Mouse (Mus musculus): ENCODE results near the gene Gm45716.
"Not testable (repeated sequence)": the region's sequence is repeated elsewhere in the genome, so short reads cannot be mapped to it uniquely, and the experiment has no call there.

Gm45716 gene

DNA sequence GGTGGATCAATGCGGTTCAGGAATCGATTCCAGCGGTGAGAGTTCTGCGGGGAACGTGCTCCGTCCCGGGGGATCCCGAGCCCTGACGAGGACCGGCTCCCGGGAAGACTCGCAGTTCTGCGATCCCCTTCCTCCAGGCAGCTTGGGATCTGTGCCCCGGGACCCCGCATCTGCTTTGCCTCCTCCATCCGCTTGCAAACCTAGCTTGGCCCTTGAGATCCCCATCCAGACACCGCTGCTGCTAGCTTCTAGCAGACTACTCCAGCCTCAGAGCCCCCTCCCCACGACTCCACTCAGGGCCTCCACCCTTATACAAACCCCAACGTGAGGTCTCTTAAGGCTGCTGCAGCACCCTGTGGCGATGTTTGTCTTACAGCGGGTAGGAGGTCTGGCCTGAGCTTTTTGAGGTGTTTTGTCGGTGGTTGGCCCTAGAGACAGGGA is 62.2 kb downstream of the Gm45716 start:
- in situ Hi-C loops (cut with MboI), result no loop called here

DNA sequence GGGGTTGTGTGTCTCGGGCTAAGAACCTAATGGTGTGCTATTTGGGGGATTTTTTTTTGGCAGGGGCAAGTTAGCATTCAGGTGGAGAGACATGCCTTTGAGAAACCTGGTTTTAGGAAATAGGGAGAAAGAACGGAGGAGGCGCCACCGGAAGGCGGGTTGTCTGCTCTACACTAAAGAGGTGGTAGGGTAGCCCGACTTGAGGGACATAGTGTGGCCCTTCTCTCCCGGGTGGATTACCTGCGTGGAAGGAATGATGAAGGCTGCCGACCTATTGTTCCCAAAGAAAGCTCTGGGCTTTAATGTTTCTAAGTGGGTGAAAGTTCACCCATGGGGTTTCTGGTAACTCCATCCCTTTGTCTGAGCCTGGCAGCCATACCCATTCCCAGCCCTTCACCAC is 62.7 kb downstream of the Gm45716 start:
- in situ Hi-C loops (cut with MboI), result no loop called here

DNA sequence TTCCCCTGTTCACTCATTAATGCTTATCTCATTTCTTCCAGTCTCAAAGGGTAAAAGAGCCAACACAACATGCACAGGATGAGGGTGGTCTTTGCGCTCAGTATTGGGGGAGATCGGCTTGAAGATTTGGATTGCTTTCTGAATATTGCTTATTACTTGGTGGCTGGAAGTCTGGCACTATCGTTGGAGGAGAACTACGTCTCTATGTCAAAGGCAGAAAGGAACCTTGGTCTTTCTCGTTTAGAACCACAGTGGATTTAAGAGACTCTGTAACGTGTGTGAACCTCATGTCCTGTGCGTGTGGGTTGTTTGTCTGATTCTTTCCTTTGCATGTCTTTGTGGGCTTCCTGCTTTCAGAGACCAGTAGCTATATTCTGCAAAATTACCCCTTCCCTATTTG is 63.2 kb downstream of the Gm45716 start:
- in situ Hi-C loops (cut with MboI), result no loop called here

DNA sequence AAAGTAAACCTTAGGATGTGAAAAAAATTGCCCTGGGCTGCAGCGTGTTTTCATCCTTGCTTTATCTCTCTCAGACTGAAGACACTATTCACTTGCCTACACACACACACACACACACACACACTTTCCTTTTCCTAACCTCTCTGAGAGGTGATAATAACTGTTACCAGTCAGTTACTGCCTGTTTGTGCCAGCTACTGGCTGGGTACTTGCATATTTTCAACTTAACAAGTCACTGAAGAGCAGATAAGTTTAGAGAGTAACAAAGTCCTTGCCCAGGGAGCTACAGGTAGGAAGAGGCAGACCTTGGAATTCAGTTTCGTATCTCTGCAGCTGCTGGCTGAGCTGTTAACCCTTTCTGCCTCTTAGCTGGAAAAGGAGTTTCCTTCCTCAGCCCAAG is 64.4 kb downstream of the Gm45716 start:
- in situ Hi-C loops (cut with MboI), result no loop called here

DNA sequence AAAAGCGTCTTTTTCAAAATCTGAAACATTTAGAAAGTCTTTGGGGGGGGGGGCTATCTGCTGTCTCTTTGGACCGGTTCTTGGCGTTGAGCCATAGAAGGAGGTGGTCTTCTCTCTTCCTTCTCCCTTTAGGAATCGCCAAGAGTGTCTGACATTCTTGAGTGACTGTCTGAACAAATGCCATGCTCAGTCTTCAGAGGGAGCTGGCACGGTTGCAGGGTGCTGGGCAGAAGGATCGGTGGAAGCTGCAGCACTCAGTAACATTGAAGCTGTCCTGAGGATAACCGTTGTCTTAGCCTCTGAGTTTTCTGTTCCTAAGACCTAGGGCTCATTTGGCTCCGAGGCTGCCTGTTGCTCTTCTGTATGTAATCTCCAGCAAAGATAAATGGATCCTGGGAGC is 64.9 kb downstream of the Gm45716 start:
- in situ Hi-C loops (cut with MboI), result no loop called here

DNA sequence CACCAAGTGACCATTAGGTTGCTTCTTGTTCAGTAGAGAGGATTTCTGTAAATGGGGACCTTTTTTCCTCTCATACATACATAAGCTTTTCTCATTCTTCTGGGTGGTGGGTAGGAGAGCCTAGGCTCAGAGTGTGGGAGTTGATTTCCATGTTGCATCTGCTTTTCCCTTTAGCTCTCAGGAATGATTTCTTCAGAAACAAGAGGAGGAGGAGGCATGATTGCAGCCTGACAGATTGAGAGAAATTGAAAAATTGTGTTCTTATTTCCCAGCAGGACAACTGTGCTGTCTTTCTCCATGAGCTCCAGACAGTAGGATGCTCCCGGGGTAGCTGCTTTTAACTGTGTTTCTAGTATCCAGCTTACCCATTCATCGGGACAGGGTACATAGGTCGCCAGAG is 67.1 kb downstream of the Gm45716 start:
- in situ Hi-C loops (cut with MboI), result no loop called here

DNA sequence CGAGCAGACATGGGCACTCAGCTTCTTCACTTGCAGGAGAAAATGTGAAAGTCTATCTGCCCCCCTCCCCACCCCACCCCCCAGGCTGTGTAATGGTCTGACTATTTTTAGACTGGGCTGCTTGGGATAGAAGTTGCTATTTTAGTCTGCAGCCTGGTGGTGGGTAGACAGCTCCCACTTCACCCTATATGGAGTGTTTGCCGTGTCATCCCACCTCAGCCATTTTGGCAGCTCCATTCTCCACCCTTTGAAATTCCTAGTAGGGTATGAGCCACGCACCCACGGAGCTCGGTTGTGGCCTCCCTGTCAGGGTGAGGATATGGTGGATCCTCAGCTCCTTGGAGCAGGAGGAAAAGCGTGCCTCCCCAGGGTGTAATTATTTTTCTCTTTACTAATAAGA is 68.2 kb downstream of the Gm45716 start:
- in situ Hi-C loops (cut with MboI), result no loop called here

DNA sequence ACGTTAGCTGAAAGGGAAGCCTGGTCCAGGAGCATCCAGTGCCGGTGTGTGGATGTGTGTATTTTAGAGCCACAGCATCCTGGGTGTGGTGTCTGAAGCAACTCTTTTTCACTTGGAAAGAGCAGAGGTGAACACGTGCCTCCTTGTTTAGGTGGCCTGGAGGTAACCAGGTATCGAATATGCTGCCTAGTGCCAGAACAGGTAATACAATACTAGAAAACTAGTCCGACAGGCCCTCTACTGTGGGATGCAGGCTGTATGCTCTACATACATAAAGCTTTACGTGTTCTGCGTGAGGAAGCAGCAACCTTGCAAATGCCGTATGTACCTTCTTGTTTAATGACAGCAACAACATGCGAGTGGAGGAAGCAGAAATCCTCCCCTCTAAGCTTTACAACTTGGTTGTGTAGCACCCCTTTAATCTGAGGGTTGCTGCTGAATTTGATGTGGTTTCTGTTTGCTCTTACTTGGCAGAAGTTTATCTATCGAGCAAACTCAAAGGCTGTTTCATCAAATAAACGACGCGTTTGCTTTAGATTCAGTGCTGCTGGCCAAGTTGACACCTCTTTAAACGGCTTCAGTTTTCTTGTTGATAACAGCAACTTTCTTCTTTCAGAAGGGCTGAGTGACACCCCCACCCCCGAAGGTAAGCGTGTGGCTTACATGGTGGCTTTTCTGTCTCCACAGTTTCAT is 69.5 kb downstream of the Gm45716 start:
- in situ Hi-C loops (cut with MboI), result no loop called here

DNA sequence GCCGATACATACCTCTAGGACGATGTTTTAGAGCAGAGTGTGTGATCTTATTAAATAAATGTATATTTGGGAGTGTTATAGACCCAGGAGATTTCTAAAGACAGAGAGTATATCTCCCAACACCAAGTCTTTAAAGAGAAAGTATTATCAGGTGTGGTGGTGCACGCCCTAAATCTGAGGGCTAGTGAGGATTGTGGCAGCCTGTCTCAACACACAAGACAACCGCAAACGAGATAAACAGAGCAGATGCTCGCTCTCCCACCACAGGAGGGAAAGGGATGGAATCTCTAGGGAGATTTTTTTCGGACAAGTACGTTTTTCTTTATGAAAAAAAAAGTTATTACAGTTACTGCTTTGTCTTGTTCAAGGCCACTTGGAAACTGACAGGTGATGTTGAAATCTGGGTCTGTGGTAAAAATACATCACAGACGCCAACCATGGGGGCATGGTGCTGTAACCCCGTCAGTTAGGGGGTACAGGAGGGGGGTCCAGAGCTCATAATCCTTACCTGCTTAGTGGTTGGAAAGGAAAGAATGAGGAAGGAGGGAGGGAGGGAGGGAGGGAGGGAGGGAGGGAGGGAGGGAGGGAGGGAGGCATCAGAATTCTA is 70.9 kb downstream of the Gm45716 start:
- in situ Hi-C loops (cut with MboI), result no loop called here

DNA sequence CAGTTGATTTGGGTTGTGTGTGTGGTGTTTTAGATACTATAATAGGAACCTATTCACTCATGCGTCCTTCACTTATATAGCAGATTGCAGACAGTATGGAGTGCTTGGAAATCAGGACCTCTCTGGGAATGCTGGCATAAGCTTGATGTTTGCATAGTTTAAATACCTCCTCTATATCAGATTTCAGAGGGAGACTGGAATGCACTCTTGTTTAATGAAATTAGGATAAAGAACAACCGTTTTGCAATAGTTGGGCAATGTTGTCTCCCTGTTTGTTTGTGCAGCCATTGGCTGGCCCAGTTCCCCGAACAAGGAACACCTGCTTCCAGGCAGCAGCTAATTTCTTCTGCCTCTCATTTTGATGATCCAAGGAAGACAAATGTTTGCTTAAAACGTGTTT is 71.6 kb downstream of the Gm45716 start:
- in situ Hi-C loops (cut with MboI), result no loop called here

DNA sequence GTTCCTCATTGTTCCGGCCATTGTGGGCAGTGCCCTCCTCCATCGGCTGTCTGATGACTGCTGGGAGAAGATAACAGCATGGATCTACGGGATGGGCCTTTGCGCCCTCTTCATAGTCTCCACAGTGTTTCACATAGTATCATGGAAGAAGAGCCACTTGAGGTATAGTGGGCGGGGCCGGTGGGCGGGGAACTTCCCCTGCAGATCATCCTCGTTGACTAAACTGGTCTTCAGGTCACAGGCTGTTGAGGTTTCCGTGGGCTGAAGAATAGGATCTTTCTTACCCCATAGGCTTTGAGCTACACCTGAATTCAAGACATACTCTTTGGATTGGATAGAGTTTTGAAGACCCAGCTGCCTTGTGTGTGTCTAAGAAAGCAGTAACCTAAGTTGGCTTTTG is 72.3 kb downstream of the Gm45716 start:
- in situ Hi-C loops (cut with MboI), result no loop called here

DNA sequence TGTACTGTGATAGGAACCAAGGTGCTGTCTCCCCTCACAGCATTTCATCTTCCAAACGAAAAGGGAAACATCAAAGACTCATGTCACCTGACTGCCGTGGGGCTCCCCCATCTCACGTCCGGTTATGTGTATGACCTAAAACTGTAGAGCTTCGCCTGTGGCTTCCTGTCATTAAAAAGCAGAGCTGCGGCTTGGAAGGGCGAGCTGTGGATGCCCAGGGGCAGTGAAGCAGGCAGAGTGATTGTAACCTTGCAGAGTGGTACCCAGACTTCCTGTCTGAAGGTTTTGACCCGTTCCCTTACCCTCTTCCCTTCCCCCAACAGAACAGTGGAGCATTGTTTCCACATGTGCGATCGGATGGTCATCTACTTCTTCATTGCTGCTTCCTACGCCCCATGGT is 76.7 kb downstream of the Gm45716 start:
- in situ Hi-C loops (cut with MboI), result no loop called here

DNA sequence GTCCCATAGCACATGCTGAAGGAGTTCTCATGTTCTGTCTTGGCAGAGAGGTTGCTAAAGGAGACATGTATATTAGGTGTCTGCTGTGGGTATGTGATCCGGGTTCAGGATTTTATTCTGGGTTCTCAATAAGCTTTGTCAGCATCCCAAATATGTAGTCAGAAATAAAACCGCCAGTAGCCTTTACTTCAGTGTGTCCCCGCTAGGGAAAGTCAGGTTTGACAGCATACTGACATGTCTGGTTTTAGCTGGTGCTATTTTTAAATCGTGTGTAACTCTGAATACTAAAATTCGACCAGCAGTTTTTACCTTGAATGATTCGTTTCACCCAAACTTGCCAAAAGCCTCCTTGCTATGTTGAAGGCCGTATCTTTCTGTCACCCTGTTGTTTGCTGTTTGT is 78.1 kb downstream of the Gm45716 start:
- in situ Hi-C loops (cut with MboI), result no loop called here

DNA sequence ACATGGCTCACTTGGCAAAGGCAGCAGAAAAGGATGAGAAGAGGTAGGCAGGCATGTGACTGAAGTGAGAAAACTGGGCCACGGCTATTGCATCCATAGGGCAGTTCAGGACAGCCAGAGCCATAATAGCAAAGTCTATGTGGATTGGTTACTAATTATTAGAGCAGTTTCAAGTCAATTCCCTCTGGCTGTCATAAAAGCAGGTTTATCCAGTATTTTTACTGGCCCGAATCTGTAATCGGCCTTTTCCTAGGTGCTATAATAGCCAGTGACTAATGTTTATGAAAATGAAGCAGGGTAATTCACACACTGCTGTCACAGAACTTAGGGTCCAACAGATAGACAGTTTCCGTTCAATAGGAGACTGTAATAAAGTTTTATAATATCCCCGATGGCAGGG is 81.5 kb downstream of the Gm45716 start:
- in situ Hi-C loops (cut with MboI), result no loop called here

DNA sequence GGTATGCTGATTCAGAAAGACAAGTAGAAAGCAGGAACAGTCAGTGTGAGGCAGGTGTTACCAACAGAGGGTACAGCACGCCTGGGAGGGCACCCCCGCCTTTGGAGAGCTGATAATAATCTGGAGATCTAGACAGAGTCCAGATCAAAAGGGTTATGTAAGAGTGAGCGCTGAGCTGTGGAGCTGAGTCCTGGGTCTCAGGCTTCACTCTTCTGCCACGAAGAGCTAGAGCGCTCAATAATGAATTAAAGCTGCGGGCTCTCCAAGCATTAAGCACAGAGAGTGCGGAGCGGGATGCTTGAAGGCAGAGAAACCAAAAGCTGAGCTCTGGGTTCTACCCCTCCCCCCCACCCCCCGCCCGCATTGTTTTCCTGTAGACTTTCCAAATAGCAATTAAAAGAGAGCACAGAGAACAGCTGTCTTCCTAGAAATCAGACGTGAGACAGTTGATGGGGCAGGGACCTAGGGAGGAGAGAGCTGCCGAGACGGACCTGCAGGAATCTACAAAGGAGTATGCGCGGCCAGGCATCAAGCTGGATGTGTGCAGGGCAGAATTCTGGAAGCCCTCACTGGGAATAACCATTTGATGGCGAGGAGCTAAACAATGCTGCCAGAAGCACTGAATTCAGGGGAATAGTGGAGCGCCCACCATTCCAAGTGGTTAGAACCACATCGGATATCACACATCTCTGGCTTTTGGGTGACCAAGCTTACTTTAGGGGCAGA is 82.1 kb downstream of the Gm45716 start:
- in situ Hi-C loops (cut with MboI), result no loop called here

DNA sequence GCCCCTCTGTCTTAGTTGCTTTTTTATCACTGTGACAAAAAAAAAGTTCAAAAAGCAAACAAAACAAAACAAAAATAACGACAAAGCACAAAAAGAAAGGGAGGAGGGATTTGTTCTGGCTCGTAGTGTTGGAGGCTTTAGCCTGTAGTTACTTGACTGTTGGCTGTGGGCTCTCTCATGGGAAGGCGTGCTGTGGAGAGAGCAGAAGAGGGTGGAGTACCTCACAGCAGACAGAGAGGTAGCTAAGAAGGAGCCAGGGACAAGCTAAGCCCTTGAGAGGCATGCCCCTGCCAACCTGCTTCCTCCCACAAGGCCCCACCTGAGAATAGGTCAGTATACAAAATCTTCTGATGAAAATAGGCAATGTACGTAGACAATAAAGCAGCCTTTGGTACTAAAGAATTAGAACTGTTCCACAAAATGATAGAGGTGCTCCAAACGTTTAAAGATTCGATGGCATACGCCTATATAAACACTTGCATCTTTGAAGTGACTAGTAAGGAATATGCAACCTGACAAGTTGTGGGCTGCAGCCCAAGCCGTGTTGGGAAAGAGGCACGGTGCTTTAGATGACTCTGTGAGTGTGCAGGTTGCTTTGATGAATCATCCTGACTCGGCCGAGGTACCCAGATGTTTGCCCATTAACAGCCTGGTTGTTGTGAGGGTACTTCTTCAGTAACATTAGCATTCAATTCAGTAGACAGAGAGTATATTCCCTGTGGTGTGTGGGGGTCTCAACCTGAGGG is 82.8 kb downstream of the Gm45716 start:
- in situ Hi-C loops (cut with MboI), result no loop called here

DNA sequence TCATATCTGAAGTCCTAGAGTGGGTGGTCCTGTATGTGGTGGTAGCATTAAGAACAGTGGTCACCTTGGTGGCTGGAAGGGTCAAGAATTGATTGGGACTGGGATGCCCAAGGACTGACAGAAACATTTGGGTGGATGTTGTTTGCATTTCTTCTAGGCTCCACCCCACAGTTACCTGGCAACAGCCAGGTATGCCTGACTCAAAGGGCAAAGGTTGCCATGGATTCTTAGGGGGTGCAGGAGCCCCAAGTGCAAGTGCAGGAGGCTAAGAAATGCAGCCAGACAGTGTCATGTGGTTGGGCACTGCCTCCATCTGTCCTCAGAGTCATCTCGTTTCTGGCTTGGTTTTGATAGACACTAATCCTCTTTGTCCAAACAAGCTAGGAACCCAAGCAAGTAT is 86.7 kb downstream of the Gm45716 start:
- in situ Hi-C loops (cut with MboI), result no loop called here

DNA sequence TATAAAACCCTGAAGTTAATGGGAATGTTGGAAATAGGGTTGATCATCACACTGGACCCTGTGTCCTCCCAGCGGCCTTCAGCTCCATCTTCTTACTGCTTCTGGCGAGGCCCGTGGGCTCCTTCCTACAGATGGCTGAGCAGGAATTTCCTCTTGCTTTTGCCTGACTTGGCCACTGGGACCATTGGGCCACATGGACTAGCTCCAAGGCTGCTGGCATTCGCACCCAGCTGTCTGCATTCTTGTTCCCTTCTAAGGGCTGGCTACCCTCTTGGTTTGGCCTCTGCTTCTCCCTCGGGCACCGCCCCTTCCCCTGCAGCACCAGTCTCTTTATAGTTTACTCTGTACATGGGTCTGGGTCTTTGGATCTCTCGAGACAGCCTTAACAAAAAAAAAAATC is 88.2 kb downstream of the Gm45716 start:
- in situ Hi-C loops (cut with MboI), result no loop called here

DNA sequence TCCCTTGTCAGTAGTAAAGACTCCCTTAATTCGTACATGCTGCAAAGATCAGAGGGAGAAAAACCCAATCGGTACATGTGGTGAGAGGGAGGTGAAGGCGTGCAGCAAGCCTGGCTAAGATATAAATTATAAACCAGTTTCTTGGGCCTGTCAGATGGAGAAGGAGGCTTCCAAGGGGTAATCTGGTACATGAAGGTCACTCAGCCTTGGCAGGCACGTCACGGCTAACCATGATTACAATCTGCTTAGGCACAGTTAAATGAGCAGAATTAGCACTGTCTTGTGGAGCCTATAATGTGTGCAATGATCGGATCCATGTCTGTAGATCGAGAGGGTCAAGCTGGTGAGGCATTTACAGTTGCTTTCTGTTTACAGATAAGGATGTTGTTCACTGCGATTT is 88.7 kb downstream of the Gm45716 start:
- in situ Hi-C loops (cut with MboI), result no loop called here

DNA sequence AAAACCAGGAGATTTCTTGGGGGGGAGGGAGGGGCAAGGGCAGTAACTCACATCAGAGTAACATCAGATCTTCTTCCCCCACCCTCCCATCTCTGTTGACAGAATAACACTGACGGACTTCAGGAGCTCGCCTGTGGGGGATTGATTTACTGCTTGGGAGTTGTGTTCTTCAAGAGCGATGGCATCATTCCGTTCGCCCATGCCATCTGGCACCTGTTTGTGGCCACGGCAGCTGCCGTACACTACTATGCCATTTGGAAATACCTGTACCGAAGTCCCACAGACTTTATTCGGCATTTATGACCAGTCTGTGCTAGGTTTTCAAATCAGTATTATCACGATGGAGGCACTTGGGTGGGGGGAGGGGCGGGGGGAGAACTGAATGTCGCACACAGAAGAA is 89.1 kb downstream of the Gm45716 start:
- in situ Hi-C loops (cut with MboI), result no loop called here

DNA sequence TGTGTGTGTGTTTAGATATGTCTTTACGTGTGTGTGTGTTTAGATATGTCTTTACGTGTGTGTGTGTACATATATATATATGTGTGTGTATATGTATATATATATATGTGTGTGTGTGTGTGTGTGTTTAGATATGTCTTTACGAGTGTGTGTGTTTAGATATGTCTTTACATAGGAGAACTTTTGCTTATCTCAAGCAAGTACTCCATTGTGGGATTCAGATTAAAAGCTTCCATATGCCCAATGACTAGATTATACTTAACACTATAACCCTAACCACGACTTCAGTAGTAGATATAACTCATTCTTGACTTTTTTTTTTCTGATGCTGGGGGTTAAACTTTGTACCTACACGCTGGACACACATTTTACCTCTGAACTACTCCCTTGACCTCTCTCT is 92.6 kb downstream of the Gm45716 start:
- in situ Hi-C loops (cut with MboI), result no loop called here

DNA sequence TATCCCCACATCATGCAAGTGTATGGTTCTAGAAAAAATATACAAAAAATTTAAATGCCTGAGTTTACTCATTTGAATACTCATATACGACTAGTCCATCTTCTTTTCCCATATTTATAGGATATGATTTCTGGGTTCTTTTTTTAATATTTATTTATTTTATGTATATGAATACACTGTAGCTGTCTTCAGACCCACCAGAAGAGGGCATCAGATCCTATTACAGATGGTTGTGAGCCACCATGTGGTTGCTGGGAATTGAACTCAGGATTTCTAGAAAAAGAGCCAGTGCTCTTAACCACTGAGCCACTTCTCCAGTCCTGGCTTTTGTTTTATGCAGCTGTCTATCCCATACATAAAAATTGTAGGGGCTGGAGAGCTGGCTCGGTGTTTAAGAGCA is 94.5 kb downstream of the Gm45716 start:
- in situ Hi-C loops (cut with MboI), result not testable (repeated sequence)

DNA sequence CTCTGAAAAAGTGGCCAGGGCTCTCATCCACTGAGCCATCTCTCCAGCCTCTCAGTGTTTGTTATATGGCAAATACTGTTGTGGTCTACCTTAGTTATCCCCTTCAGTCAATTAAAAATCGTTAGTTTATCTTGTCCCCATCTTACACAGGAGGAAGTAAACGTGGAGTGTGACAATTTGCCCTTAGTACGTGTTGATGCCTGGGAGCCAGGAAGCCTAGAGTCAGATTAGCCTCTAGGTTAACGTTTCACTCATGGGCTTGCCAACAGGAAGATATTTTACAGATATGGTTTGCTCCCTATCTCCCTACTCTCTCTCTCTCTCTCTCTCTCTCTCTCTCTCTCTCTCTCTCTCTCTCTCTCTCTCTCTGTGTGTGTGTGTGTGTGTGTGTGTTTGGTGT is 95.7 kb downstream of the Gm45716 start:
- in situ Hi-C loops (cut with MboI), result no loop called here

Data from mature B cell (primary cell).